9 mouse cellular contexts compared by ENCODE assay signal in genomic region chr2:45114596-45114995, GRCm38 (mm10). TPM values are rescaled to one million over a fixed set of nuclear protein-coding genes. Genes with fewer than 3 reads are reported as not detected.
DNase-seq lines count a peak whose midpoint lies in the region; ATAC-seq and TF ChIP-seq lines count a peak whose summit lies in the region.
"Had no signal": no experiment of that assay in that cellular context is flagged by ENCODE, and none has a peak within 500 bp of the region (broad histone marks: within the 10 kb centered on the region; RNA-seq: fewer than 3 reads in every experiment).

No protein-coding gene starts in this region.

- no peak overlapping the region for H3K4me3 ChIP-seq in kidney, postnatal 0 days (replicated peaks; ENCODE audit: low read depth, low read length)
- H3K4me3 ChIP-seq in cortical plate, adult 2 months (ENCODE audit: insufficient read depth, low read length) = peak overlapping the region; percentile 62
- 0 out of 2 replicates have a peak overlapping the region, but pooled peaks have one; percentile 5 for H3K4me3 ChIP-seq in hindbrain, embryonic 13.5 days

- ATAC-seq in kidney, postnatal 0 days (replicated peaks; ENCODE audit: low FRiP score, low read depth) = no peak
- no peak for ATAC-seq in hindbrain, embryonic 13.5 days (ENCODE audit: low FRiP score)
- ATAC-seq in monocyte, adult 5-6 weeks (replicated peaks; ENCODE audit: insufficient number of reproducible peaks, low FRiP score, low TSS enrichment, poor library complexity, severe bottlenecking) = peak; percentile 10; the same call in 1 of the 2 replicates
- no peak for ATAC-seq in inflammation-experienced regulatory T-cells, adult 6 months
- ATAC-seq: Patski had no signal

- peak overlapping the region; percentile 14 for H3K27ac ChIP-seq in kidney, postnatal 0 days
- H3K27ac ChIP-seq in cortical plate, adult 2 months (ENCODE audit: insufficient read depth, low read length) = peak overlapping the region; percentile 70
- H3K27ac ChIP-seq in hindbrain, embryonic 13.5 days = peak overlapping the region; percentile 70

- no peak for TF ChIP-seq CTCF in kidney, postnatal 0 days (IDR thresholded peaks at IDR 0.05; ENCODE audit: low read depth)
- TF ChIP-seq CTCF in cortical plate, adult 2 months (IDR thresholded peaks at IDR 0.05; ENCODE audit: extremely low read depth, insufficient read depth, low read length) = no peak

- H3K4me2 ChIP-seq in kidney, postnatal 0 days (ENCODE audit: low read length) = peak overlapping the region; percentile 2; the same call in 1 of the 2 replicates
- peak overlapping the region; percentile 81 for H3K4me2 ChIP-seq in hindbrain, embryonic 13.5 days

- H3K9me3 ChIP-seq in kidney, postnatal 0 days (replicated peaks; ENCODE audit: low read length) = no peaks in the 10 kb centered on the region
- no peaks in the 10 kb centered on the region for H3K9me3 ChIP-seq in hindbrain, embryonic 13.5 days

- no peaks in the 10 kb centered on the region for H3K27me3 ChIP-seq in kidney, postnatal 0 days (ENCODE audit: insufficient read depth, low read length)
- H3K27me3 ChIP-seq in hindbrain, embryonic 13.5 days = no peaks in the 10 kb centered on the region
- H3K27me3 ChIP-seq: Patski had no signal

- TF ChIP-seq POLR2A in cortical plate, adult 2 months (IDR thresholded peaks at IDR 0.05; ENCODE audit: extremely low read depth, insufficient read depth, low read length) = no peak

- no peak for DNase-seq in kidney, postnatal 0 days (ENCODE audit: low spot score)
- DNase-seq in kidney, postnatal 25 days = no peak
- no peak for DNase-seq in left cerebral cortex, adult 11 months (ENCODE audit: low spot score)
- no peak for DNase-seq in cerebellum, adult 9-10 months

- no peaks in the 10 kb centered on the region for H3K36me3 ChIP-seq in kidney, postnatal 0 days (ENCODE audit: insufficient read depth, low read length)
- H3K36me3 ChIP-seq in hindbrain, embryonic 13.5 days = no peaks in the 10 kb centered on the region

- no peak overlapping the region for H3K9ac ChIP-seq in kidney, postnatal 0 days (ENCODE audit: low read depth, low read length)
- H3K9ac ChIP-seq in hindbrain, embryonic 13.5 days = peak overlapping the region; percentile 24; the same call in 1 of the 2 replicates

- 42% methylated on average over 2 of the region's 2 CpGs for WGBS in kidney, postnatal 0 days
- 0% methylated on average over 2 of the region's 2 CpGs for WGBS in hindbrain, embryonic 13.5 days

- H3K4me1 ChIP-seq in kidney, postnatal 0 days (replicated peaks; ENCODE audit: insufficient read depth, low read length) = 0 out of 2 replicates have a peak, but pooled peaks cover 2% of the 10 kb centered on the region
- no peaks in the 10 kb centered on the region; the same call in 1 of the 2 replicates for H3K4me1 ChIP-seq in cortical plate, adult 2 months (ENCODE audit: control insufficient read depth, insufficient read depth, low read length)
- H3K4me1 ChIP-seq in hindbrain, embryonic 13.5 days (replicated peaks) = peaks cover 31% of the 10 kb centered on the region

RNA-seq across cellular contexts. Expression of gene Zeb2, which starts 2.6 kb away (rescaled TPM):
- 31.4 and 34.1 TPM in 2 replicates for polyA plus RNA-seq in kidney, postnatal 0 days (2015; fragmentation: Nextera tagmentation; extraction: Ambion mirVana)
- polyA plus RNA-seq in cortical plate, adult 2 months (2012; rRNA removed) = 63.2 and 65.4 TPM in 2 replicates
- 50.4 and 57.4 TPM in 2 replicates for polyA plus RNA-seq in hindbrain, embryonic 13.5 days (2015; fragmentation: Nextera tagmentation; extraction: Ambion mirVana)
- total RNA-seq in monocyte, adult 5-6 weeks (2017) = 284 to 428 TPM (median 338 TPM) in 3 replicates
- polyA plus RNA-seq in inflammation-experienced regulatory T-cells, adult 6 months (2017; shearing (Covaris generic)) = 1 to 10 TPM in 1 of 3 experiments, under 1 TPM in 2; 0.66 to 6.7 (median 0.91) TPM

Comparison
In these comparisons a context has a peak if more than half of its experiments do, and no peak if none do; other contexts are left out.
1. H3K27ac ChIP-seq: peak in every context shown above with its lines; median percentile 70 in cortical plate, adult 2 months; 70 in hindbrain, embryonic 13.5 days; 14 in kidney, postnatal 0 days.